Mouse (Mus musculus): ENCODE results near the gene Sike1.

Gene Sike1

GRCm38 (mm10) chr3:103040285-103040684, 44.8 kb downstream of the Sike1 start:
- DNase-seq: no peak

GRCm38 (mm10) chr3:103040861-103041379, 45.4 kb downstream of the Sike1 start:
- no peak for DNase-seq

GRCm38 (mm10) chr3:103056016-103056595, 60.6 kb downstream of the Sike1 start:
- DNase-seq: no peak

- no peak for DNase-seq
Observed at GRCm38 (mm10) chr3:103057752-103058151, 62.2 kb downstream of the Sike1 start.
